Mouse (Mus musculus) brown adipose tissue, adult 24 weeks (tissue): ENCODE data around the gene Ganab. TPM values are rescaled to one million over a fixed set of nuclear protein-coding genes. Genes with fewer than 3 reads are reported as not detected.

ENCODE experiments used
- H3K27ac ChIP-seq: fragments of 200-500 bp; replicated peaks from 2 replicates; pipeline ENCODE4 v1.5.1; 2012; ENCODE audit warnings: low read depth, mild to moderate bottlenecking, low read length
- H3K4me1 ChIP-seq: fragments of 200-500 bp; 2 replicates; pipeline ENCODE4 v1.6.1; 2012; ENCODE audit warnings: low read length, mixed read lengths; ENCODE audit not compliant: control insufficient read depth, insufficient read depth, insufficient read length
- H3K4me3 ChIP-seq: fragments of 200-500 bp; 2 replicates; pipeline ENCODE4 v1.5.1; 2012; ENCODE audit warnings: low read depth, mild to moderate bottlenecking, low read length, moderate library complexity; ENCODE audit not compliant: insufficient read depth
- polyA plus RNA-seq: library from polyadenylated mRNA; stranded (reverse); fragments of >200 nt; gene quantifications from 2 replicates; pipeline ENCODE4 v1.2.4, GENCODE M21; 2012; ENCODE audit not compliant: missing spikeins, insufficient read depth, insufficient read length

The Ganab gene
- polyA plus RNA-seq, 1 experiment, result 49.7 TPM

DNA sequence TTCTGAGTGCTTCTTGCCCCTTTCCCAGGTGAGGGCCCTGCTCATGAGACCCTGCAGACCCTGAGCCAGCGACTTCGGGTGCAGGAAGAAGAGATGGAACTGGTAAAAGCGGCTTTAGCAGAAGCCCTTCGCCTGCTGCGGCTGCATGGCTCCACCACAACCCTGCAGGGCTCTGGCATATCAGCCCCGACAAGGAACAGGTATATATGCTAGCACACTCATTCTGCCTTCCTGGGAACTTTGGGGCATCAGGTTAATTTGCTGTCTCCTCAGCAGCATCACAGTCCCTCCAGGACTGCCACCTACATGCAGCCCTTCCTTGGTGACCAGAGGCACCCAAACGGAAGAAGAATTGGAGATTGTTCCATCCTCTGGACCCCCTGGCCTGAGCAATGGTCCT lies 32.9 kb downstream of the Ganab start:
- Histone ChIP-seq H3K27ac (no peak overlapping the region), H3K4me3 (0 out of 2 replicates have a peak overlapping the region, but pooled peaks have one; percentile 92), H3K4me1 (no peaks in the 10 kb centered on the region)

- Histone ChIP-seq H3K4me3 (no peak overlapping the region), H3K4me1 (no peaks in the 10 kb centered on the region), H3K27ac (no peak overlapping the region)
These were observed 38.9 kb downstream of the Ganab start for GRCm38 (mm10) chr19:8936736-8937135.

DNA sequence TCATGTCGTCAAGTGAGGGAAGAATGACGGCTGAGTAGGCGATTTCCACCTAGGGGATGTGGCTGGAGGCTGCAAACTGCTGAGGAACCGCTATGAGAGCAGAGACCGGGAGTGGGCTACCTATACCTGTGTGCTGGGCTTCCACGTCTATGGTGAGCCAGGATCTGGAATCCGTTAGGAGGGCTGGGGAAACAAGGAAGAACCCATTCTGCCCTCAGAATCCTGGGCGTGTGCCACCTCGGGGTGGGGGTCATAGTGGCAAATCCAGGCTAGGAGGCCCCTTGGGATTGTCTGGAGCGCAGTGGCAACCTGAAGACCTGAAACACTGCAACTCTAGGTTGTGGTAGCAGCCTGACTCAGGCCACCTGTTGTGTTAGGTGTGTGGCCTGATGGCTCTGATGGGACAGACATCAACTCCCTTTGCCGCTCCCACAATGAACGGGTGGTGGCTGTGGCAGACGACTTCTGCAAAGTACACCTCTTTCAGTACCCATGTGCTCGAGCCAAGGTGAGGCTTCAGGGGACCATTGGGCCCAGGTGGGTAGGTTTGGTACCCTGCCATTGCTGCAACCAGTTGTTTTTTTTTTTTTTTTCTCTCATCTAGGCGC lies 42.8 kb downstream of the Ganab start:
- no peak overlapping the region; the same call in 1 of the 2 replicates for H3K27ac ChIP-seq
- H3K4me1 ChIP-seq, result 0 out of 2 replicates have a peak, but pooled peaks cover 2% of the 10 kb centered on the region
- peak overlapping the region; percentile 86; the same call in 1 of the 2 replicates for H3K4me3 ChIP-seq

GRCm38 (mm10) chr19:8941136-8941514 lies 43.3 kb downstream of the Ganab start:
- no peak overlapping the region; the same call in 1 of the 2 replicates for H3K27ac ChIP-seq
- H3K4me3 ChIP-seq, result peak overlapping the region; percentile 86
- H3K4me1 ChIP-seq, result 0 out of 2 replicates have a peak, but pooled peaks cover 2% of the 10 kb centered on the region

GRCm38 (mm10) chr19:8941515-8942217 lies 43.8 kb downstream of the Ganab start, which contains the start of gene Mta2:
Gene Mta2, plus strand, starts transcription at chr19:8941875.
- H3K4me3 ChIP-seq, result peak within 1 kb of the TSS; percentile 86
- H3K4me1 ChIP-seq, result 0 out of 2 replicates have a peak, but pooled peaks cover 2% of the 10 kb centered on the region
- peak within 1 kb of the TSS; percentile 89 for H3K27ac ChIP-seq

DNA sequence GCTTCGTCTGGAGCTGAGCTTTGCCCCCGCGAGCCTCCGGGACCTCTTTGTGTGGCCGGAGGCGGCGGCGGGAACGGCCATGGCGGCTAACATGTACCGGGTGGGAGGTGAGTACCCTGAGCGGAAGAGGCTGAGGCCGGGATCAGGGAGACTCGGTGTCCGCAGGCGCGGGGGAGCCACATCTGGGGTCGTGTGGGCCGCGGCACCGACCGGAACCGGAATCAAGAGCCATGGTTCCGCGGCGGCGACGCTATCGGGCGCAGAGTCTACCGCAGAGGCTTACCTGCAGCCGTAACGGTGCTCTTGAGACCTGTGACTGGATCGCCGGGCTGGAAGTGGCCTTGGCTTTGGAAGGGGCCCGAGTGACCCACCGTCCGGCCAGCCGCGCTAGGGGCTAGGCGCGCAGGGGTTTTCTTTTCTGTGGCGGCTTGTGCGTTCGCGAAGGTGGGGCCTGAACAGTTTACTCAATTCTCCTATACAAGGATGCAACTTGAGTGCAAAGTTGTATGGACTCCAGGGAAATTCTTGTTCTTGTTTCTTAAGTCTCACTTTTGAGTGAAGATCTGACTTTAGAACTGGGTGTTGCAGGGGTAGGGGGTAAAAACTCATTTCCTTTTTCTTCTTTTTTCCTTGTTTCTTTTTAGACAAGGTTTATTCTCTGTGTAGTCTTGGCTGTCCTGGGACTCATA lies 44.5 kb downstream of the Ganab start:
- 0 out of 2 replicates have a peak, but pooled peaks cover 2% of the 10 kb centered on the region for H3K4me1 ChIP-seq
- peak overlapping the region; percentile 86 for H3K4me3 ChIP-seq
- peak overlapping the region; percentile 89 for H3K27ac ChIP-seq

GRCm38 (mm10) chr19:8943047-8943446 lies 45.2 kb downstream of the Ganab start:
- Histone ChIP-seq H3K4me1 (0 out of 2 replicates have a peak, but pooled peaks cover 2% of the 10 kb centered on the region), H3K27ac (no peak overlapping the region), H3K4me3 (peak overlapping the region; percentile 86)

DNA sequence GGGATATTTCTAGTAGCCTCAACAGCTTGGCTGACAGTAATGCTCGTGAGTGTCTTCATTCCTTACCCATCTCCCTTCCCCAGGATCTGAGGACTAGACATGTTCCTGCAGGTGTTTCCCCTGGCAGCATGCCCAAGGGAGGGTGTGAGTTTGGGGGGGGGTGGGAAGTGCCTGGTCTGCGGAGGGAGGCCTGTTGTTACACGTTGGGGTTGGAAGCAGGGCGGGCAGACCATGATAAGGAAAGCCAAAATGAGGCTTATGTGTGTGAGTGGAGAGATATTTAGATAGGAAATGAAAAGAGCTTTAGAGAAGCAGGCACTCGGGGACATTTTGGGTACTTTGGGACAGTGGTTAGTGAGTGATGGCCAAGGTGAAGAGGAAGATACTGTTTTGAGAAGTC lies 46.2 kb downstream of the Ganab start:
- no peak overlapping the region; the same call in 1 of the 2 replicates for H3K27ac ChIP-seq
- peak overlapping the region; percentile 86 for H3K4me3 ChIP-seq
- H3K4me1 ChIP-seq, result 0 out of 2 replicates have a peak, but pooled peaks cover 2% of the 10 kb centered on the region

- H3K4me3 ChIP-seq, result peak overlapping the region; percentile 56
- 0 out of 2 replicates have a peak, but pooled peaks cover 2% of the 10 kb centered on the region for H3K4me1 ChIP-seq
- H3K27ac ChIP-seq, result no peak overlapping the region
These were observed 46.9 kb downstream of the Ganab start for GRCm38 (mm10) chr19:8944750-8945149.

DNA sequence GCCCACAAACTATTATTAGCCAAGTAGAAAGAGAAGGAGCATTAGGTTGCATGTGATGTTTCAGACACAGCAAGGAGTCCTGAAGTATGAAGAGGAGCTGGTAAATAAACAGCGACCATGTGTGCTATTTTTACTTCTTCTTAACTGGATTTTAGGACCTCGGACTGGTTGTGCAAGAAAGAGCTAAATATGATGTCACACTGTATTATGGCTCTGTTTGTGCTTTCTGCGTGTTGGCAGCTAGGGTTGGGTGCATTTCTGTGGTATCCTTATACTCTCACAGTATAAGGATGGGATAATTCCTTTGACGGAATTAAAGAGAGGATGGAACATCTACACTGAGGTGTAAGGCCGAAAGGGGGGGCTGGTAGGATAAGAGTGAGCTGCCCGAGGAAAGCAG lies 47.4 kb downstream of the Ganab start:
- Histone ChIP-seq H3K4me3 (peak overlapping the region; percentile 56), H3K27ac (no peak overlapping the region), H3K4me1 (0 out of 2 replicates have a peak, but pooled peaks cover 2% of the 10 kb centered on the region)

DNA sequence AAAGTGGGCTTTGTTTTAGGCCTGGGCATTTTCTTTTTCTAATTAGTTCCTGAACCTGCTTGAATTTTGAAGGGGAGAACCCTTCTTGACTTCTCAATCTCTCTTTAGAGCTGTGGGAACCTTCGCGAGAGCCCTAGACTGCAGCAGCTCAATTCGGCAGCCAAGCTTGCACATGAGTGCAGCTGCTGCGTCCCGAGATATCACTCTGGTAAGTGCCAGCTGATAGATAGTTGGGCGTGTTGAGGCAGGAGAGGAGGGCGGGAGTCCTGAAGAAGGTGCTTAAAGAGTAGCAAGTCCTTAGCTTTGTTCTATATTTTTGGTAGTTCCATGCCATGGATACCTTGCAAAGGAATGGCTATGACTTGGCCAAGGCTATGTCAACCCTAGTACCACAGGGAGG lies 49.1 kb downstream of the Ganab start:
- 0 out of 2 replicates have a peak, but pooled peaks cover 2% of the 10 kb centered on the region for H3K4me1 ChIP-seq
- H3K27ac ChIP-seq, result no peak overlapping the region
- no peak overlapping the region for H3K4me3 ChIP-seq

DNA sequence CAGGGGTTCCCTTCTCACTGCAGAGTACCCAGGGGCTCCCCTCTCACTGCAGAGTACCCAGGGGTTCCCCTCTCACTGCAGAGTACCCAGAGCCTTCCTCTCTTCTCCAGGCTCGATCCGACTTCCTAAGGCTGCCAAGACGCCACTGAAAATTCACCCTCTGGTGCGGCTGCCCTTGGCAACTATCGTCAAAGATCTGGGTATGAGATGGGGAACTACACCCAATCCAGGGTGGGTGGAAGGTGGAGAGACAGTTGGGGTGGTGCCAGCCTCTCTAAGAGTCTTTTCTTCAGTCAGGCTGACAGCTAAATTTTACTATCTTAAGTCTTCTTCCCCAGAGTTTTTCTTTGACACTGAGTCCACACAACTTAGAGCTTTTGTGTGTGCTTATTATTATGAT lies 52.3 kb downstream of the Ganab start:
- 0 out of 2 replicates have a peak, but pooled peaks cover 2% of the 10 kb centered on the region for H3K4me1 ChIP-seq
- H3K27ac ChIP-seq, result no peak overlapping the region
- H3K4me3 ChIP-seq, result no peak overlapping the region

GRCm38 (mm10) chr19:8952241-8952640 lies 54.4 kb downstream of the Ganab start:
- Histone ChIP-seq H3K4me1 (0 out of 2 replicates have a peak, but pooled peaks cover 2% of the 10 kb centered on the region), H3K4me3 (no peak overlapping the region), H3K27ac (no peak overlapping the region)

GRCm38 (mm10) chr19:8953135-8954039 lies 55.5 kb downstream of the Ganab start, which contains the start of gene Tut1:
Gene Tut1, plus strand, starts transcription at chr19:8953847.
- Histone ChIP-seq H3K4me3 (peak within 1 kb of the TSS; percentile 85), H3K27ac (peak within 1 kb of the TSS; percentile 86), H3K4me1 (0 out of 2 replicates have a peak, but pooled peaks cover 2% of the 10 kb centered on the region)
